Mouse (Mus musculus): ENCODE data around the gene Lars2.

- TF ChIP-seq POLR2A (IDR thresholded peaks at IDR 0.05; ENCODE audit: borderline replicate concordance, insufficient read depth, low read length), result no peak
- no peak for TF ChIP-seq CTCF (IDR thresholded peaks at IDR 0.05; ENCODE audit: borderline replicate concordance, insufficient read depth, low read depth, low read length)
Observed at GRCm38 (mm10) chr9:123490930-123491329, 124.2 kb downstream of the Lars2 start.

All from cerebellum, adult 2 months (tissue).